Mouse (Mus musculus) olfactory bulb, adult 2 months (tissue): ENCODE data around the gene Mrpl4. TPM values are rescaled to one million over a fixed set of nuclear protein-coding genes. Genes with fewer than 3 reads are reported as not detected.
"Not testable (repeated sequence)": the region's sequence is repeated elsewhere in the genome, so short reads cannot be mapped to it uniquely, and the experiment has no call there.

ENCODE experiments used
- H3K27ac ChIP-seq: fragments of 200-500 bp; 2 replicates; pipeline ENCODE4 v1.5.1; 2012; ENCODE audit warnings: low read depth, low read length; ENCODE audit not compliant: insufficient read depth
- H3K4me1 ChIP-seq: fragments of 200-500 bp; 2 replicates; pipeline ENCODE4 v1.6.1; 2012; ENCODE audit warnings: low read length; ENCODE audit not compliant: control insufficient read depth, insufficient read depth
- H3K4me3 ChIP-seq: fragments of 200-500 bp; 2 replicates; pipeline ENCODE4 v1.5.1; 2012; ENCODE audit warnings: mild to moderate bottlenecking, low read depth, low read length, moderate library complexity; ENCODE audit not compliant: insufficient read depth
- CTCF ChIP-seq: fragments of 200-500 bp; IDR thresholded peaks from 2 replicates; pipeline ENCODE4 v1.5.1; 2012; ENCODE audit warnings: low read depth, mild to moderate bottlenecking, low read length, moderate library complexity; ENCODE audit not compliant: insufficient read depth
- POLR2A ChIP-seq: fragments of 200-500 bp; IDR thresholded peaks from 2 replicates; pipeline ENCODE4 v1.6.1; 2012; ENCODE audit warnings: mild to moderate bottlenecking, low read depth, low read length, moderate library complexity; ENCODE audit not compliant: insufficient read depth
- WGBS: fragments of 180-500 bp; shearing (Covaris S2); methylation state at CpG from one replicate; pipeline ENCODE4 v1.1.7; 2018; 5-methylcytosine and 5-hydroxymethylcytosine counted together
- polyA plus RNA-seq: library from polyadenylated mRNA; stranded (reverse); fragments of >200 nt; gene quantifications from 2 replicates; pipeline ENCODE4 v1.2.4, GENCODE M21; 2012; ENCODE audit warnings: low replicate concordance; ENCODE audit not compliant: missing spikeins, insufficient read depth, insufficient read length

Gene Mrpl4
- polyA plus RNA-seq, 1 experiment = not detected

DNA sequence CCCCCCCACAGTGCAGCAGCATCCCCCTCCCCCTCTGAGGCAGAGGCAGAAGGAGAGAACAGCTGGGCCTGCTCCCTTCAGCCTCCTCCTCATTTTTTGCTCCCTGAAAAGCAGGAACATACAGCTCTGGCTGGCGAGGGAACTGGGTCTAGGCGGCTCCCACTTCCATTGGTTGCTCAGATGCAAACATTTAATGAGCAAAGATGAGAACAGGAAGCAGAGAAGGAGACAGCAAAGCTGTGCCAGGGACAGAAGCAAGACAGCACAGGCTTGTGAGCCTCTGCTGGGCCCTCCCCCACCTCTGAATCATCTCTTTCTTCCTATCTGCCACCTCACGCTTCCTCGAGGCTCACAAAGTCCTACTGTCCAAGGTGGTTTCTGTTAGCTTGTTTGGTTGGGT is 38.8 kb downstream of the Mrpl4 start:
- 21% methylated on average over 4 of the region's 4 CpGs for WGBS
- H3K4me1 ChIP-seq = peaks cover 42% of the 10 kb centered on the region
- no peak overlapping the region for H3K4me3 ChIP-seq
- H3K27ac ChIP-seq = peak overlapping the region; percentile 76
- TF ChIP-seq CTCF (no peak), POLR2A (no peak)

DNA sequence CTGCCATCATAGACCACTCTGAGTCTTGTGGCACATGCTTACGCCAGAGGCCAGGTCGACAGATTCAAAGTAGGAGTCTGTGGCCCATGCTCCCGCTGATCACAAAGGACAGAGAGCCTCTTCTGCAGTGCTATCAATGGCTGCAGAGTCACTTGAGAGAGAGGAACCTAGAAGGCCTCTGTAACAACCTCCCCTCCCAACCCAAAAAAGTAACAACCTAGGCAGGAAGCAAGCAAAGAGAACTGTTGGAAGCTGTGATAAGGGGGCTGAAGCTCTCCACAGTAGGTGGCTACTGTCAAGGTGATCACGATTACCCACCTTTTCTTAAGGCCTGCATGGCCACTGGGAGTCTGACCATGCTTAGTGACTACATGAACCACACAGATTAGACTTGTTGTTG is 41.0 kb downstream of the Mrpl4 start:
- peaks cover 22% of the 10 kb centered on the region for H3K4me1 ChIP-seq
- 88% methylated on average over 4 of the region's 4 CpGs for WGBS
- TF ChIP-seq CTCF = no peak
- no peak overlapping the region for H3K4me3 ChIP-seq
- no peak overlapping the region for H3K27ac ChIP-seq

DNA sequence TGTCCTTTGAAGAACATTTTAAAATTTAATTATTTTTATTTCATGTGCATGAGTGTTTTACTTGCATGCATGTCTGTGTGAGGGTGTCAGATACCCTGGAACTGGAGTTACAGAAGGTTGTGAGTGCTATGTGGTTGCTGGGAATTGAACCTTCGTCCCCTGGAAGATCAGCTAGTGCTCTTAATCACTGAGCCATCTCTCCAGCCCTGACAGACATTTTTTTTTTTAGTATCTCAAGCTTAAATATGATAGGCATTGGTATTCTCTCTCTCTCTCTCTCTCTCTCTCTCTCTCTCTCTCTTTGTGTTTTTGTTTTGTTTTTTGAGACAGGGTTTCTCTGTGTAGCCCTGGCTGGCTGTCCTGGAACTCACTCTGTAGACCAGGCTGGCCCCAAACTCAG is 42.2 kb downstream of the Mrpl4 start:
- not testable (repeated sequence) for H3K4me3 ChIP-seq

DNA sequence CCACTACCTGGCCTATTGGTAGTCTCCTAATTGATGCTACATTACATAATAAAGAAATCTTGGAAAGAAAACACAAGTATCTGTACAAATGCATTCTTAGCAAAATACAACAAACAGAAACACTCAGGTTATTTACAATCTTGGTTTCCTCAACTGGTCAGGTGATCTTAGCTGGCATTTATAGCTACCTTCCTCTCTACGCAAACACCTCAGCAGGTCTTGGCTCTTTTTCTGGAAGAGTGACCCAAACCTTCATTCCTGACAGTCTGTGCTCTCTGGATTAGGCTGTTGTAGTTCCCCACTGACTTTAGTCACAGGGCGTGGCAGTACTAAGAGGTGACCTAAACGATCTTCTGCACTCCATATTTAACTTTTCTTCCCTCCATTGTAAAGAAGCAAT is 42.7 kb downstream of the Mrpl4 start:
- H3K4me1 ChIP-seq = peaks cover 18% of the 10 kb centered on the region
- 55% methylated on average over 3 of the region's 3 CpGs for WGBS
- H3K27ac ChIP-seq = no peak overlapping the region
- TF ChIP-seq POLR2A (no peak), CTCF (no peak)
- H3K4me3 ChIP-seq = no peak overlapping the region

More for the DNA sequence above, 42.2 kb downstream of the Mrpl4 start:
- WGBS = 71% methylated on average over 1 of the region's 1 CpGs
- H3K27ac ChIP-seq = not testable (repeated sequence)
- peaks cover 19% of the 10 kb centered on the region for H3K4me1 ChIP-seq

DNA sequence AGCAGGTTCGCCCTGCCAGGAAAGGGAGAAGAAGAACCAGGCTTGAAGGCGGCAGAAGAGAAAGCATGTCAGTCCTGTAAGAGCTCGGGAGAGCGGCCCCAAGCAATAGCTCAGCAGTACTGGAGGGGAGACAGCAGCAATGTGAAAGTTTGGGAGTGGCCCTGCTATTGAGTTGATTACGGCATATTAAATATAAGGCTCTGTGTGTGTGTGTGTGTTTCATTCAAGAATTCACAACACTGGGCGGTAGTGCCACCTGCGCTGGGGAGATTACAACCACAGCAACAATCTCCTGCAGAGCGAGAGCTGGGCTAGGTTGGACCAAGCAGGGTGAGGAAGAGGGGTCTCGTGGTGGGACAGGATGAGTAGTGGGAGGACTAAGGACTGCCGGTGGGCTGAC is 49.0 kb downstream of the Mrpl4 start:
- WGBS = 69% methylated on average over 10 of the region's 10 CpGs
- no peak overlapping the region for H3K27ac ChIP-seq

More for the DNA sequence above, 49.0 kb downstream of the Mrpl4 start:
- Histone ChIP-seq H3K4me3 (no peak overlapping the region), H3K4me1 (no peaks in the 10 kb centered on the region)
- no peak for TF ChIP-seq POLR2A
- no peak for TF ChIP-seq CTCF

Other genes with a start within 250 kb of the Mrpl4 start
- gene Col5a3, start 187.7 kb upstream of the Mrpl4 start, polyA plus RNA-seq = not detected in 2 replicates
- gene Rdh8, start 184.2 kb upstream of the Mrpl4 start, polyA plus RNA-seq = not detected in 2 replicates
- 183 TPM in 1 of 2 replicates, not detected in the other for gene A230050P20Rik, start 134.1 kb upstream of the Mrpl4 start, polyA plus RNA-seq
- not detected in 2 replicates for gene Angptl6, start 123.0 kb upstream of the Mrpl4 start, polyA plus RNA-seq
- not detected in 2 replicates for gene Ppan, start 114.6 kb upstream of the Mrpl4 start, polyA plus RNA-seq
- not detected in 2 replicates for gene Eif3g, start 104.1 kb upstream of the Mrpl4 start, polyA plus RNA-seq
- 56.5 TPM in 1 of 2 replicates, not detected in the other for gene Dnmt1, start 42.9 kb upstream of the Mrpl4 start, polyA plus RNA-seq
- gene S1pr2, start 26.0 kb upstream of the Mrpl4 start, polyA plus RNA-seq = not detected in 2 replicates
- not detected in 2 replicates for gene Icam1, start 13.2 kb downstream of the Mrpl4 start, polyA plus RNA-seq
- not detected in 2 replicates for gene Icam4, start 26.6 kb downstream of the Mrpl4 start, polyA plus RNA-seq
- gene Icam5, start 29.3 kb downstream of the Mrpl4 start, polyA plus RNA-seq = not detected in 2 replicates
- not detected in 2 replicates for gene Zglp1, start 64.4 kb downstream of the Mrpl4 start, polyA plus RNA-seq
- not detected in 2 replicates for gene Gm49373, start 70.4 kb downstream of the Mrpl4 start, polyA plus RNA-seq
- not detected in 2 replicates for gene Fdx1l, start 70.9 kb downstream of the Mrpl4 start, polyA plus RNA-seq
- not detected in 2 replicates for gene Gm38431, start 89.3 kb downstream of the Mrpl4 start, polyA plus RNA-seq
- not detected in 2 replicates for gene Raver1, start 89.3 kb downstream of the Mrpl4 start, polyA plus RNA-seq
- not detected in 2 replicates for gene Tyk2, start 128.5 kb downstream of the Mrpl4 start, polyA plus RNA-seq
- 282 TPM in 1 of 2 replicates, not detected in the other for gene Cdc37, start 147.2 kb downstream of the Mrpl4 start, polyA plus RNA-seq
- gene Pde4a, start 163.0 kb downstream of the Mrpl4 start, polyA plus RNA-seq = not detected in 2 replicates
- not detected in 2 replicates for gene Keap1, start 236.6 kb downstream of the Mrpl4 start, polyA plus RNA-seq
- not detected in 2 replicates for gene S1pr5, start 245.7 kb downstream of the Mrpl4 start, polyA plus RNA-seq